Mouse (Mus musculus) megakaryocyte, adult 5-6 weeks (primary cell): Measurements from ENCODE around the gene Tmem94. TPM values are rescaled to one million over a fixed set of nuclear protein-coding genes. Genes with fewer than 3 reads are reported as not detected.
A peak's percentile ranks its signal among the peaks of the same experiment; 100 is the strongest.
"Not testable (repeated sequence)": the region's sequence is repeated elsewhere in the genome, so short reads cannot be mapped to it uniquely, and the experiment has no call there.

ENCODE experiments used
- ATAC-seq: 2 replicates; pipeline ENCODE4 v1.8.0; 2016; ENCODE audit warnings: mild to moderate bottlenecking, inconsistent platforms; ENCODE audit not compliant: poor library complexity, severe bottlenecking
- total RNA-seq, 2 experiments: library from RNA; stranded (forward) in 1 of 2; stranded (reverse) in 1 of 2; fragments of 153-499, 151-499 nt in 1 of 2; fragments of 221-1000, 200-1000 nt in 1 of 2; gene quantifications; 2 replicates each; pipeline versions ENCODE4 v1.2.3 to v1.2.4; 2015 to 2017

Gene Tmem94
- 16.1 and 17.1 TPM in 2 replicates for total RNA-seq (2015)
- 15.9 and 18.8 TPM in 2 replicates for total RNA-seq (2017)

GRCm38 (mm10) chr11:115765103-115765606 lies at the start of gene Tmem94:
Gene Tmem94, plus strand, starts transcription at chr11:115765433.
- peak; percentile 99 for ATAC-seq

- ATAC-seq: peak; percentile 62
Observed at GRCm38 (mm10) chr11:115716410-115717338, 48.6 kb upstream of the Tmem94 start.

GRCm38 (mm10) chr11:115717660-115718390 lies 47.4 kb upstream of the Tmem94 start:
- peak; percentile 74 for ATAC-seq

GRCm38 (mm10) chr11:115722638-115723037 lies 42.6 kb upstream of the Tmem94 start:
- ATAC-seq: peak; percentile 85

GRCm38 (mm10) chr11:115723231-115723630 lies 42.0 kb upstream of the Tmem94 start:
- ATAC-seq: no peak

GRCm38 (mm10) chr11:115734041-115734686 lies 31.1 kb upstream of the Tmem94 start:
- ATAC-seq: no peak

GRCm38 (mm10) chr11:115737608-115738208 lies 27.5 kb upstream of the Tmem94 start:
- no peak for ATAC-seq

GRCm38 (mm10) chr11:115738275-115738885 lies 26.9 kb upstream of the Tmem94 start:
- no peak for ATAC-seq

GRCm38 (mm10) chr11:115741070-115741469 lies 24.2 kb upstream of the Tmem94 start:
- ATAC-seq: no peak

- ATAC-seq: peak; percentile 89
Observed at GRCm38 (mm10) chr11:115742926-115743325, 22.3 kb upstream of the Tmem94 start.

GRCm38 (mm10) chr11:115744385-115744784 lies 20.8 kb upstream of the Tmem94 start:
- no peak for ATAC-seq

- ATAC-seq: no peak
Observed at GRCm38 (mm10) chr11:115746109-115746508, 19.1 kb upstream of the Tmem94 start.

- ATAC-seq: no peak
Observed at GRCm38 (mm10) chr11:115746762-115747161, 18.5 kb upstream of the Tmem94 start.

GRCm38 (mm10) chr11:115747351-115747750 lies 17.9 kb upstream of the Tmem94 start:
- no peak for ATAC-seq

- ATAC-seq: no peak
Observed at GRCm38 (mm10) chr11:115749834-115750233, 15.4 kb upstream of the Tmem94 start.

GRCm38 (mm10) chr11:115751725-115752124 lies 13.5 kb upstream of the Tmem94 start:
- no peak for ATAC-seq

GRCm38 (mm10) chr11:115752653-115753052 lies 12.6 kb upstream of the Tmem94 start:
- ATAC-seq: no peak

- no peak for ATAC-seq
Observed at GRCm38 (mm10) chr11:115753485-115753884, 11.7 kb upstream of the Tmem94 start.

GRCm38 (mm10) chr11:115762176-115762575 lies 3.1 kb upstream of the Tmem94 start:
- ATAC-seq: not testable (repeated sequence)

- ATAC-seq: no peak
Observed at GRCm38 (mm10) chr11:115764698-115765097, 535 bp upstream of the Tmem94 start.
